ENCODE assay signal across 21 mouse cellular contexts in the genomic region with DNA sequence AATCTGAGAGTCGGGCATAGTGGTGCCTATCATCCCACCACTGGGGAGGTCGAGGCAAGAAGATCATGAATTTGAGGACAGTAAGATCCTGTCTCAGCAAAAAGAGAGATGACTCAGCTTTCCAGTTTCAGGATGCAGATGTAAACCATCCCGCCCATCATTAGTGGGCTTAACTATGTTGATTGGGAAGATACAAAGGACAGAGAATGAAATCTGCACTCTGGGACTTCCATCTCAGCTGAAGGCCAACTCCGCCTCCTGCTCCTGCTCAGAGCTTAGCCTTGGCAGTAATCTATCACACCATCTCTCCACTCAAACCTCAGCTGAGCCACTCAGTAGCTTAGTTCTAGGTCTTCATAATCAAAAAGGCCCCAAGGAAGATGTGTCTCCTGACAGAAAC.
DNase-seq lines count a peak whose midpoint lies in the region; ATAC-seq and TF ChIP-seq lines count a peak whose summit lies in the region.
"Had no signal": no experiment of that assay in that cellular context is flagged by ENCODE, and none has a peak within 500 bp of the region (broad histone marks: within the 10 kb centered on the region; RNA-seq: fewer than 3 reads in every experiment).

No protein-coding gene starts in this region.

- no peak for TF ChIP-seq CTCF in forebrain, postnatal 0 days (IDR thresholded peaks at IDR 0.05; ENCODE audit: low read depth)

- intact Hi-C loops in left cerebral cortex, postnatal 36 days (cut with DNase I): no loop called here

- no peak overlapping the region for H3K4me3 ChIP-seq in forebrain, embryonic 11.5 days (ENCODE audit: low read depth, low read length)
- H3K4me3 ChIP-seq in forebrain, postnatal 0 days (ENCODE audit: low read depth, low read length): no peak overlapping the region
- H3K4me3 ChIP-seq in ES-E14 (ENCODE audit: insufficient read depth in 1 of 2, low read depth in 1 of 2, low read length in 2 of 2, poor library complexity in 1 of 2, severe bottlenecking in 1 of 2): no peak overlapping the region
- H3K4me3 ChIP-seq: embryonic facial prominence, embryonic 10.5 days; heart, adult 2 months; heart, embryonic 13.5 days; hindbrain, embryonic 15.5 days had no signal

- H3K9ac ChIP-seq in forebrain, embryonic 11.5 days (ENCODE audit: low read length): no peak overlapping the region
- H3K9ac ChIP-seq in forebrain, postnatal 0 days: no peak overlapping the region
- H3K9ac ChIP-seq in ES-E14 (ENCODE audit: insufficient read depth, low read depth, low read length, poor library complexity, severe bottlenecking): no peak overlapping the region
- H3K9ac ChIP-seq: heart, embryonic 13.5 days; hindbrain, embryonic 15.5 days had no signal

- 86% methylated on average over 4 of the region's 4 CpGs for WGBS in forebrain, embryonic 11.5 days
- WGBS in forebrain, postnatal 0 days: 86% methylated on average over 4 of the region's 4 CpGs

- no peaks in the 10 kb centered on the region for H3K36me3 ChIP-seq in forebrain, embryonic 11.5 days (ENCODE audit: control insufficient read depth, insufficient read depth, low read length)
- H3K36me3 ChIP-seq in forebrain, postnatal 0 days (ENCODE audit: insufficient read depth): no peaks in the 10 kb centered on the region
- no peaks in the 10 kb centered on the region for H3K36me3 ChIP-seq in ES-E14 (ENCODE audit: control insufficient read depth, insufficient read depth, low read length, poor library complexity, severe bottlenecking)
- H3K36me3 ChIP-seq: embryonic facial prominence, embryonic 10.5 days; heart, embryonic 13.5 days; hindbrain, embryonic 15.5 days had no signal

- in situ Hi-C loops in ES-E14 (cut with MboI; ENCODE audit: low sequenced_read_pairs in 2 of 2, unreplicated experiment in 2 of 2): no loop called here

- H3K9me3 ChIP-seq in forebrain, embryonic 11.5 days (ENCODE audit: control insufficient read depth, low read length): no peaks in the 10 kb centered on the region
- H3K9me3 ChIP-seq in forebrain, postnatal 0 days (ENCODE audit: low read length): no peaks in the 10 kb centered on the region
- H3K9me3 ChIP-seq in ES-E14 (ENCODE audit: control insufficient read depth, insufficient read depth, low read depth, low read length): no peaks in the 10 kb centered on the region
- H3K9me3 ChIP-seq: embryonic facial prominence, embryonic 10.5 days; hindbrain, embryonic 15.5 days had no signal

- no peak for ATAC-seq in forebrain, embryonic 11.5 days (replicated peaks; ENCODE audit: low FRiP score)
- no peak for ATAC-seq in forebrain, postnatal 0 days
- ATAC-seq: forebrain, embryonic 14.5 days; inflammation-experienced regulatory T-cells, adult 6 months had no signal

- H3K27me3 ChIP-seq in forebrain, embryonic 11.5 days (ENCODE audit: control insufficient read depth, insufficient read depth, low read length): no peaks in the 10 kb centered on the region
- H3K27me3 ChIP-seq in forebrain, postnatal 0 days (ENCODE audit: insufficient read depth, low read length): no peaks in the 10 kb centered on the region
- H3K27me3 ChIP-seq: hindbrain, embryonic 15.5 days had no signal

- H3K27ac ChIP-seq in forebrain, embryonic 11.5 days (ENCODE audit: low read depth, low read length): no peak overlapping the region
- no peak overlapping the region for H3K27ac ChIP-seq in forebrain, postnatal 0 days (ENCODE audit: low read depth, low read length)
- H3K27ac ChIP-seq in ES-E14 (ENCODE audit: insufficient read depth, low read depth, low read length, poor library complexity, severe bottlenecking): no peak overlapping the region
- H3K27ac ChIP-seq: embryonic facial prominence, embryonic 10.5 days; heart, adult 2 months; heart, embryonic 13.5 days; hindbrain, embryonic 15.5 days; kidney, postnatal 0 days had no signal

- peak; percentile 38 to 70 for DNase-seq in adrenal gland, adult (ENCODE audit: inconsistent age in 2 of 2, low spot score in 1 of 2)
- no peak for DNase-seq in adrenal gland, postnatal 25 days
- peak; percentile 14 for DNase-seq in forebrain, embryonic 11.5 days (ENCODE audit: low spot score)
- DNase-seq in forebrain, postnatal 0 days: no peak
- DNase-seq in ES-E14 (ENCODE audit: low read depth, low spot score): no peak
- no peak for DNase-seq in yolk sac, embryonic 10.5 days (ENCODE audit: low spot score)
- DNase-seq in left cerebral cortex, postnatal 36 days (ENCODE audit: low spot score in 2 of 2): no peak
- DNase-seq: adrenal gland, postnatal 10 days; B cell, adult 2 months; cerebellum, adult 11 months; cerebellum, adult 8-10 months; cerebellum, postnatal 25 days; gastrocnemius, postnatal 36 days; heart, adult 2 months; heart, postnatal 36 days had no signal

- H3K4me2 ChIP-seq in forebrain, embryonic 11.5 days (ENCODE audit: low read depth, low read length, severe bottlenecking): no peak overlapping the region
- H3K4me2 ChIP-seq in forebrain, postnatal 0 days (ENCODE audit: low read depth): no peak overlapping the region
- H3K4me2 ChIP-seq: heart, embryonic 13.5 days; hindbrain, embryonic 15.5 days had no signal

- H3K4me1 ChIP-seq in forebrain, embryonic 11.5 days (replicated peaks; ENCODE audit: control insufficient read depth, insufficient read depth, low read length): no peaks in the 10 kb centered on the region
- H3K4me1 ChIP-seq in forebrain, postnatal 0 days (ENCODE audit: insufficient read depth): no peaks in the 10 kb centered on the region
- peaks cover 14 to 23% of the 10 kb centered on the region in 2 experiments for H3K4me1 ChIP-seq in ES-E14 (ENCODE audit: control insufficient read depth in 2 of 2, insufficient read depth in 2 of 2, low read length in 2 of 2, poor library complexity in 1 of 2)
- H3K4me1 ChIP-seq: heart, embryonic 13.5 days had no signal

TF ChIP-seq in ES-E14, 5 proteins besides CTCF, POLR2A, EP300 and RAD21:
- TF ChIP-seq MAFK (IDR thresholded peaks at IDR 0.05; ENCODE audit: insufficient read depth, low read depth, low read length) (0 out of 2 replicates have a peak, but pooled peaks have one; percentile 51), ZC3H11A (IDR thresholded peaks at IDR 0.05; ENCODE audit: borderline replicate concordance, low read depth, low read length) (no peak)

Comparison
In these comparisons a context has a peak if more than half of its experiments do, and no peak if none do; other contexts are left out.
1. DNase-seq: peak in adrenal gland, adult (2 of 2) and forebrain, embryonic 11.5 days (single experiment); none in adrenal gland, postnatal 25 days (single experiment), forebrain, postnatal 0 days (single experiment), ES-E14 (single experiment), yolk sac, embryonic 10.5 days (single experiment) and left cerebral cortex, postnatal 36 days (0 of 2).